In the genomic region with DNA sequence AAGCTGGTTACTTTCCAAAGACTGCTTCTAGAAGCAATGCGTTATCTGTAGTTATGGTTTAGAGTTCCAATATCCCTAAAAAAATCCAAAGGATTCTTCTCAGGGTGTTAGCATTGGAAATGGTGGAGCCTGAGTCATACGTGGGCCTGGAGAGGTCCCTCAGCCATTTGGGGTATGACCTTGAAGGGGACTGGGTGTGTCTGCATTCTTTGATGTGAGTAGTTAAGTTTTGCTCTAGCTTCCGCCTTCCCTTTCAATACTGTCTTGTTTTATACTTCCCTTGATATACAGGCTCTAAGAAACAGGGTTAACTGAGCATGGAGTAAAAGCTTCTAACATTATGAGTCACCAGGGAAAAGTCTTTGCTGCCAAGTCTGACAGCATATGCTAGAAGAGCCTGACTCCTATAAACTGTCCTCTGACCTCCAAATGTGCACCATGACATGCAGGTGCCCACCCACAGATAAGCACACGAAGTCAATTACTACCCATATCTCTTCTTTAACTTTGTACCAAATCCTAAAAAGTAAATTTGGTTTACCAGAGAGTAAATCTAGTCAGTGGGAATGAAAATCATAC, we compare ENCODE assay signal across 15 mouse cellular contexts. TPM values are rescaled to one million over a fixed set of nuclear protein-coding genes. Genes with fewer than 3 reads are reported as not detected.
DNase-seq lines count a peak whose midpoint lies in the region; ATAC-seq and TF ChIP-seq lines count a peak whose summit lies in the region.
"Had no signal": no experiment of that assay in that cellular context is flagged by ENCODE, and none has a peak within 500 bp of the region (broad histone marks: within the 10 kb centered on the region; RNA-seq: fewer than 3 reads in every experiment).

No protein-coding gene starts in this region.

- CTCF ChIA-PET in Patski (lab: Charles Lee): interaction anchor here (1.1 kb wide), 1 partner anchor 30 kb away, joined by 3 read pairs; no protein-coding TSS in a partner anchor

- DNase-seq in cerebellum, adult 2 months: peak in 1 of 2 experiments; percentile 42
- no peak for DNase-seq in cerebellum, postnatal 4 days (ENCODE audit: low spot score in 2 of 2)
- peak; percentile 86 for DNase-seq in 3T3-L1 (ENCODE audit: low read depth, low spot score)
- peak; percentile 25 for DNase-seq in Patski (ENCODE audit: low read depth, low spot score)
- DNase-seq in c-Kit-positive CD71-positive TER-119-negative erythroid progenitor cells, embryonic 14.5 days (ENCODE audit: low read depth): peak; percentile 20
- DNase-seq in right cerebral cortex, postnatal 36 days (ENCODE audit: low spot score in 2 of 2): no peak
- DNase-seq in left cerebral cortex, adult 18-20 months (ENCODE audit: low spot score in 2 of 2): no peak
- DNase-seq in urinary bladder, postnatal 25 days (ENCODE audit: low spot score): no peak
- DNase-seq: heart, postnatal 4 days; midbrain, embryonic 14.5 days; thymus, postnatal 4 days had no signal

- no peak for TF ChIP-seq CTCF in cerebellum, adult 2 months (IDR thresholded peaks at IDR 0.05; ENCODE audit: borderline replicate concordance, insufficient read depth, low read depth, low read length)
- no peak for TF ChIP-seq CTCF in Patski (IDR thresholded peaks at IDR 0.05)

- POLR2A ChIA-PET in Patski (lab: Charles Lee): interaction anchor here (0.9 kb wide), 1 partner anchor 41 kb away, joined by 3 read pairs; no protein-coding TSS in a partner anchor

- ATAC-seq in Patski: peak; percentile 94
- ATAC-seq: forebrain, embryonic 16.5 days had no signal

- no peak for TF ChIP-seq POLR2A in cerebellum, adult 2 months (IDR thresholded peaks at IDR 0.05; ENCODE audit: borderline replicate concordance, insufficient read depth, low read length)

- H3K4me3 ChIP-seq in cerebellum, adult 2 months (replicated peaks; ENCODE audit: insufficient read depth, low read depth, low read length): no peak overlapping the region
- H3K4me3 ChIP-seq: embryonic facial prominence, embryonic 15.5 days; liver, embryonic 15.5 days; stomach, embryonic 15.5 days had no signal

- WGBS in cerebellum, adult 2 months: 65% methylated on average over 4 of the region's 4 CpGs

- H3K27ac ChIP-seq in cerebellum, adult 2 months (ENCODE audit: insufficient read depth, low read length): peak overlapping the region; percentile 53; the same call in 1 of the 2 replicates
- H3K27ac ChIP-seq: embryonic facial prominence, embryonic 15.5 days; liver, embryonic 15.5 days; stomach, embryonic 15.5 days had no signal

- peaks cover 4% of the 10 kb centered on the region; the same call in 1 of the 2 replicates for H3K4me1 ChIP-seq in cerebellum, adult 2 months (ENCODE audit: control insufficient read depth, insufficient read depth, low read length)
- H3K4me1 ChIP-seq: embryonic facial prominence, embryonic 15.5 days; stomach, embryonic 15.5 days had no signal

- no peaks in the 10 kb centered on the region for H3K27me3 ChIP-seq in cerebellum, adult 2 months (ENCODE audit: control insufficient read depth, insufficient read depth, low read length)
- no peaks in the 10 kb centered on the region for H3K27me3 ChIP-seq in Patski
- H3K27me3 ChIP-seq: embryonic facial prominence, embryonic 15.5 days; liver, embryonic 15.5 days; stomach, embryonic 15.5 days had no signal

- in situ Hi-C loops in Patski (cut with MboI; ENCODE audit: low pct_unique_long_range_greater_than_20kb): no loop called here

RNA-seq across cellular contexts. Expression of gene Atf2, which starts 32.3 kb away (rescaled TPM):
- polyA plus RNA-seq in cerebellum, adult 2 months (2012; rRNA removed): 45.8 and 47.4 TPM in 2 replicates
- polyA plus RNA-seq in Patski (2021): 55.1 TPM
- 100 to 1,000 TPM; 163 to 182 TPM for total RNA-seq in left cerebral cortex, adult 18-20 months (2021)

RNA-seq across cellular contexts. Expression of gene Atp5g3, which starts 51.0 kb away (rescaled TPM):
- polyA plus RNA-seq in cerebellum, adult 2 months (2012; rRNA removed): 1,072 and 1,080 TPM in 2 replicates
- 1,383 TPM for polyA plus RNA-seq in Patski (2021)
- 100 to 1,000 TPM; 532 to 549 TPM for total RNA-seq in left cerebral cortex, adult 18-20 months (2021)

Comparison
In these comparisons a context has a peak if more than half of its experiments do, and no peak if none do; other contexts are left out.
1. DNase-seq: peak in 3T3-L1 (single experiment), Patski (single experiment) and c-Kit-positive CD71-positive TER-119-negative erythroid progenitor cells, embryonic 14.5 days (single experiment); none in cerebellum, postnatal 4 days (0 of 2), right cerebral cortex, postnatal 36 days (0 of 2), left cerebral cortex, adult 18-20 months (0 of 2) and urinary bladder, postnatal 25 days (single experiment).